Comparison of ENCODE assay signal across 11 mouse cellular contexts in genomic region chr8:120383713-120384112, GRCm38 (mm10).
DNase-seq lines count a peak whose midpoint lies in the region; ATAC-seq and TF ChIP-seq lines count a peak whose summit lies in the region.
"Had no signal": no experiment of that assay in that cellular context is flagged by ENCODE, and none has a peak within 500 bp of the region (broad histone marks: within the 10 kb centered on the region; RNA-seq: fewer than 3 reads in every experiment).

No protein-coding gene starts in this region.

- TF ChIP-seq CTCF in E14TG2a.4 (conservative IDR thresholded peaks at IDR 0.05; ENCODE audit: low read length): no peak

- H3K27ac ChIP-seq in heart, embryonic 13.5 days (replicated peaks): peak overlapping the region; percentile 98
- peak overlapping the region; percentile 59 for H3K27ac ChIP-seq in hindbrain, embryonic 16.5 days (ENCODE audit: low read depth, low read length)

- H3K27me3 ChIP-seq in heart, embryonic 13.5 days (replicated peaks): 0 out of 2 replicates have a peak, but pooled peaks cover 10% of the 10 kb centered on the region
- H3K27me3 ChIP-seq in E14TG2a.4 (ENCODE audit: insufficient read depth, low read length): peaks cover 18% of the 10 kb centered on the region
- no peaks in the 10 kb centered on the region; the same call in 1 of the 2 replicates for H3K27me3 ChIP-seq in hindbrain, embryonic 16.5 days (replicated peaks; ENCODE audit: control insufficient read depth, insufficient read depth, low read length)

- H3K9ac ChIP-seq in heart, embryonic 13.5 days: peak overlapping the region; percentile 73
- no peak overlapping the region for H3K9ac ChIP-seq in hindbrain, embryonic 16.5 days (ENCODE audit: low read depth, low read length)

- WGBS in heart, embryonic 13.5 days: 34% methylated on average over 6 of the region's 6 CpGs
- 46% methylated on average over 6 of the region's 6 CpGs for WGBS in hindbrain, embryonic 16.5 days

- no peaks in the 10 kb centered on the region for H3K9me3 ChIP-seq in heart, embryonic 13.5 days
- H3K9me3 ChIP-seq in E14TG2a.4 (ENCODE audit: low read length): peaks cover 6% of the 10 kb centered on the region
- H3K9me3 ChIP-seq in hindbrain, embryonic 16.5 days (ENCODE audit: control insufficient read depth, low read length): no peaks in the 10 kb centered on the region

- peaks cover 53% of the 10 kb centered on the region for H3K4me1 ChIP-seq in heart, embryonic 13.5 days
- peaks cover 41% of the 10 kb centered on the region for H3K4me1 ChIP-seq in E14TG2a.4 (replicated peaks; ENCODE audit: low read depth, low read length)
- H3K4me1 ChIP-seq in hindbrain, embryonic 16.5 days (ENCODE audit: control insufficient read depth, insufficient read depth, low read depth, low read length): peaks cover 42% of the 10 kb centered on the region

- DNase-seq in heart, postnatal 4 days: no peak
- peak; percentile 65 for DNase-seq in cerebellum, adult 9-10 months
- no peak for DNase-seq in urinary bladder, postnatal 14 days (ENCODE audit: low spot score)
- no peak for DNase-seq in testis, postnatal 10 days (ENCODE audit: low spot score)
- DNase-seq: adrenal gland, adult 8-10 months; lung, postnatal 10 days had no signal

- H3K36me3 ChIP-seq in heart, embryonic 13.5 days: no peaks in the 10 kb centered on the region
- no peaks in the 10 kb centered on the region for H3K36me3 ChIP-seq in E14TG2a.4 (ENCODE audit: insufficient read depth, low read length)
- H3K36me3 ChIP-seq in hindbrain, embryonic 16.5 days (ENCODE audit: control insufficient read depth, insufficient read depth, low read length): no peaks in the 10 kb centered on the region

- ATAC-seq in heart, embryonic 13.5 days (ENCODE audit: extremely low read depth, insufficient number of reproducible peaks, low FRiP score, low TSS enrichment): no peak
- ATAC-seq in hindbrain, embryonic 16.5 days: no peak
- ATAC-seq in monocyte, adult 5-6 weeks (replicated peaks; ENCODE audit: insufficient number of reproducible peaks, low FRiP score, low TSS enrichment, poor library complexity, severe bottlenecking): no peak
- ATAC-seq: inflammation-experienced regulatory T-cells, adult 6 months had no signal

- H3K4me2 ChIP-seq in heart, embryonic 13.5 days: no peak overlapping the region
- no peak overlapping the region for H3K4me2 ChIP-seq in hindbrain, embryonic 16.5 days (ENCODE audit: low read length)

- H3K4me3 ChIP-seq in heart, embryonic 13.5 days: no peak overlapping the region
- H3K4me3 ChIP-seq in E14TG2a.4 (replicated peaks; ENCODE audit: low read length): peak overlapping the region; percentile 17; the same call in 1 of the 2 replicates
- no peak overlapping the region for H3K4me3 ChIP-seq in hindbrain, embryonic 16.5 days (ENCODE audit: low read length)
